ENCODE assay signal across 8 mouse cellular contexts in genomic region chr1:181150827-181151534, GRCm38 (mm10). TPM values are rescaled to one million over a fixed set of nuclear protein-coding genes. Genes with fewer than 3 reads are reported as not detected.
A peak's percentile ranks its signal among the peaks of the same experiment; 100 is the strongest.
DNase-seq lines count a peak whose midpoint lies in the region; ATAC-seq and TF ChIP-seq lines count a peak whose summit lies in the region.

No protein-coding gene starts in this region.

- H3K27me3 ChIP-seq in Patski = no peaks in the 10 kb centered on the region
- H3K27me3 ChIP-seq in hindbrain, embryonic 15.5 days = no peaks in the 10 kb centered on the region

- no peaks in the 10 kb centered on the region for H3K9me3 ChIP-seq in hindbrain, embryonic 15.5 days

- peak overlapping the region; percentile 92 for H3K27ac ChIP-seq in hindbrain, embryonic 15.5 days (replicated peaks)

- under 1% methylated on average over 59 of the region's 59 CpGs for WGBS in hindbrain, embryonic 15.5 days

- H3K36me3 ChIP-seq in hindbrain, embryonic 15.5 days = peaks cover 6% of the 10 kb centered on the region; the same call in 1 of the 2 replicates

- peak overlapping the region; percentile 99 for H3K4me3 ChIP-seq in hindbrain, embryonic 15.5 days

- H3K4me1 ChIP-seq in hindbrain, embryonic 15.5 days (replicated peaks) = peaks cover 22% of the 10 kb centered on the region

- peak overlapping the region; percentile 98 for H3K9ac ChIP-seq in hindbrain, embryonic 15.5 days

- POLR2A ChIA-PET in Patski (lab: Charles Lee) = interaction anchor here (0.6 kb wide), 1 partner anchor 373 kb away, joined by 3 read pairs; no protein-coding TSS in a partner anchor

- CTCF ChIA-PET in Patski (lab: Charles Lee) = no interaction called here

- DNase-seq in Patski (ENCODE audit: low read depth, low spot score) = peak; percentile 43
- peak; percentile 96 for DNase-seq in cerebellum, postnatal 14 days
- peak; percentile 88 to 90 for DNase-seq in frontal cortex, postnatal 25 days (ENCODE audit: low spot score in 2 of 2)
- peak; percentile 81 for DNase-seq in left cerebral cortex, adult 11 months (ENCODE audit: low spot score)
- peak; percentile 90 to 92 for DNase-seq in lung, postnatal 4 days
- DNase-seq in retina, postnatal 7 days (ENCODE audit: low read depth, low spot score) = peak; percentile 83
- DNase-seq in urinary bladder, adult 2 months (ENCODE audit: low spot score) = peak; percentile 74

- TF ChIP-seq CTCF in Patski (IDR thresholded peaks at IDR 0.05) = no peak

- in situ Hi-C loops in Patski (cut with MboI; ENCODE audit: low pct_unique_long_range_greater_than_20kb) = no loop called here

- ATAC-seq in Patski = peak; percentile 90
- ATAC-seq in hindbrain, embryonic 15.5 days (ENCODE audit: low FRiP score, low read depth) = peak; percentile 90

- peak overlapping the region; percentile 72 for H3K4me2 ChIP-seq in hindbrain, embryonic 15.5 days

RNA-seq across cellular contexts. Expression of gene Cnih4, which starts 6.5 kb away (rescaled TPM):
- polyA plus RNA-seq in Patski (2021) = 144 TPM
- 54.4 and 67.4 TPM in 2 replicates for polyA plus RNA-seq in hindbrain, embryonic 15.5 days (2015; fragmentation: Nextera tagmentation; extraction: Ambion mirVana)
- polyA plus RNA-seq in urinary bladder, adult 2 months (2012; rRNA removed) = 27.5 and 29.4 TPM in 2 replicates

RNA-seq across cellular contexts. Expression of gene Nvl, which starts 7.0 kb away (rescaled TPM):
- 23.1 TPM for polyA plus RNA-seq in Patski (2021)
- 41.0 and 44.9 TPM in 2 replicates for polyA plus RNA-seq in hindbrain, embryonic 15.5 days (2015; fragmentation: Nextera tagmentation; extraction: Ambion mirVana)
- 20.9 and 28.8 TPM in 2 replicates for polyA plus RNA-seq in urinary bladder, adult 2 months (2012; rRNA removed)

Comparison
In these comparisons a context has a peak if more than half of its experiments do, and no peak if none do; other contexts are left out.
1. Peak in every context shown above with its lines: DNase-seq, ATAC-seq, H3K4me3 ChIP-seq and H3K27ac ChIP-seq.
2. DNase-seq: peak in every context shown above with its lines; median percentile 96 in cerebellum, postnatal 14 days; 91 in lung, postnatal 4 days; 89 in frontal cortex, postnatal 25 days; 83 in retina, postnatal 7 days; 81 in left cerebral cortex, adult 11 months; 74 in urinary bladder, adult 2 months; 43 in Patski.